In the genomic region with DNA sequence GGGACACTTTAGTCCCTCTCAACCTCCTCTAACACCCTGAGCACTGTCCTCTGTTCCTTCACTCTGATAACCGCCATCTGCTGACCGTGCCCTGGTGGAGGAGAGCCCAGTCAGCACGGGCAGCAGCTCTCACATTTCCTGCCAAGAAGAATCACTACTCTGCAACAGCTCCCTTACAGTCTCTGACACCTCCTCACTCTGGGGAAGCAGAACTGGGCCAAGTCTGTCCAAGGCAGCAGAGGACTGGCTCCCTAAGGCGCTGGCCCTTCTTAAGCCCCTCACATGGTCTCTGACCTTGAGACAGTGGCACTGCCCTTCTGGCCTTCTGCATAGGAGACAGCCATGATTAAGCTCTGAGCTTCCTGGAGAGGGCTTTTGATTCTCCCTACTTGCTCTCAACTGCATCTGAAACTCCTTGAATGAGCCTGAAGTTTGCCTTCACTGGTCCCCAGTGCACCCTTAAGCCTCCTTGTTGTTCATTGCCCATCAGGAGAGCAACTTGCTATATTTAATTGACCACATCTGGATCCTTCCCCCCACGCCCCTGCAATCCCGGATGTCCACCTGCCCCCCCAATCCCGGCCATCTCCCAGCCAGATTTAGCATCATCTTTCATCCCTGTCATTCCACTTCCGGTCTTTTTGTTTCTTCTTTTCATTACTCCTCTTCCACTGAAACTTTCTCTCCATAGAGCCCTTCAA, we compare ENCODE assay signal across 9 mouse cellular contexts.
DNase-seq lines count a peak whose midpoint lies in the region; ATAC-seq lines count a peak whose summit lies in the region.
"Had no signal": no experiment of that assay in that cellular context is flagged by ENCODE, and none has a peak within 500 bp of the region (broad histone marks: within the 10 kb centered on the region; RNA-seq: fewer than 3 reads in every experiment).

No protein-coding gene starts in this region.

- WGBS in hindbrain, embryonic 16.5 days: 55% methylated on average over 8 of the region's 8 CpGs
- 70% methylated on average over 8 of the region's 8 CpGs for WGBS in hindbrain, embryonic 13.5 days
- WGBS in heart, embryonic 10.5 days: 57% methylated on average over 8 of the region's 8 CpGs
- WGBS in lung, embryonic 15.5 days: 35% methylated on average over 8 of the region's 8 CpGs

- H3K4me1 ChIP-seq in hindbrain, embryonic 16.5 days (ENCODE audit: control insufficient read depth, insufficient read depth, low read depth, low read length): no peaks in the 10 kb centered on the region
- no peaks in the 10 kb centered on the region for H3K4me1 ChIP-seq in hindbrain, embryonic 13.5 days (replicated peaks)
- H3K4me1 ChIP-seq in heart, embryonic 10.5 days: peaks cover 9% of the 10 kb centered on the region
- peaks cover 10% of the 10 kb centered on the region; the same call in 1 of the 2 replicates for H3K4me1 ChIP-seq in lung, embryonic 15.5 days

- H3K4me3 ChIP-seq in hindbrain, embryonic 16.5 days (ENCODE audit: low read length): no peak overlapping the region
- H3K4me3 ChIP-seq in hindbrain, embryonic 13.5 days: no peak overlapping the region
- no peak overlapping the region for H3K4me3 ChIP-seq in heart, embryonic 10.5 days
- H3K4me3 ChIP-seq in lung, embryonic 15.5 days: no peak overlapping the region

- H3K9ac ChIP-seq in hindbrain, embryonic 16.5 days (ENCODE audit: low read depth, low read length): no peak overlapping the region
- no peak overlapping the region for H3K9ac ChIP-seq in hindbrain, embryonic 13.5 days
- no peak overlapping the region for H3K9ac ChIP-seq in lung, embryonic 15.5 days

- H3K27me3 ChIP-seq in hindbrain, embryonic 16.5 days (replicated peaks; ENCODE audit: control insufficient read depth, insufficient read depth, low read length): no peaks in the 10 kb centered on the region
- H3K27me3 ChIP-seq in hindbrain, embryonic 13.5 days: no peaks in the 10 kb centered on the region
- H3K27me3 ChIP-seq in heart, embryonic 10.5 days (ENCODE audit: insufficient read depth, poor library complexity, severe bottlenecking): no peaks in the 10 kb centered on the region
- H3K27me3 ChIP-seq in lung, embryonic 15.5 days: no peaks in the 10 kb centered on the region

- ATAC-seq in hindbrain, embryonic 16.5 days: peak; percentile 40; the same call in 1 of the 2 replicates
- no peak for ATAC-seq in hindbrain, embryonic 13.5 days (ENCODE audit: low FRiP score)
- ATAC-seq in cerebellum, adult (ENCODE audit: insufficient number of reproducible peaks, low FRiP score, low TSS enrichment): peak; percentile 82
- ATAC-seq in lung, embryonic 15.5 days (ENCODE audit: borderline replicate concordance, extremely low read depth, low FRiP score, low TSS enrichment): peak; percentile 89
- no peak for ATAC-seq in megakaryocyte-erythroid progenitor cell, adult 5-6 weeks (replicated peaks; ENCODE audit: low FRiP score, low TSS enrichment, poor library complexity, severe bottlenecking)

- H3K9me3 ChIP-seq in hindbrain, embryonic 16.5 days (ENCODE audit: control insufficient read depth, low read length): no peaks in the 10 kb centered on the region
- H3K9me3 ChIP-seq in hindbrain, embryonic 13.5 days: no peaks in the 10 kb centered on the region
- no peaks in the 10 kb centered on the region for H3K9me3 ChIP-seq in heart, embryonic 10.5 days
- no peaks in the 10 kb centered on the region for H3K9me3 ChIP-seq in lung, embryonic 15.5 days

- no peaks in the 10 kb centered on the region for H3K36me3 ChIP-seq in hindbrain, embryonic 16.5 days (ENCODE audit: control insufficient read depth, insufficient read depth, low read length)
- no peaks in the 10 kb centered on the region for H3K36me3 ChIP-seq in hindbrain, embryonic 13.5 days
- H3K36me3 ChIP-seq in heart, embryonic 10.5 days: no peaks in the 10 kb centered on the region
- H3K36me3 ChIP-seq in lung, embryonic 15.5 days: no peaks in the 10 kb centered on the region
- H3K36me3 ChIP-seq: G1E had no signal

- no peak overlapping the region for H3K4me2 ChIP-seq in hindbrain, embryonic 16.5 days (ENCODE audit: low read length)
- no peak overlapping the region for H3K4me2 ChIP-seq in hindbrain, embryonic 13.5 days
- no peak overlapping the region for H3K4me2 ChIP-seq in lung, embryonic 15.5 days

- no peak for DNase-seq in heart, embryonic 10.5 days (ENCODE audit: low spot score)
- no peak for DNase-seq in layer of hippocampus, adult 8-10 months (ENCODE audit: low spot score in 2 of 2)
- DNase-seq in thymus, postnatal 14 days: no peak

- H3K27ac ChIP-seq in hindbrain, embryonic 16.5 days (ENCODE audit: low read depth, low read length): no peak overlapping the region
- H3K27ac ChIP-seq in hindbrain, embryonic 13.5 days: no peak overlapping the region
- H3K27ac ChIP-seq in heart, embryonic 10.5 days: peak overlapping the region; percentile 7; the same call in 1 of the 2 replicates
- H3K27ac ChIP-seq in lung, embryonic 15.5 days: peak overlapping the region; percentile 58

Comparison
In these comparisons a context has a peak if more than half of its experiments do, and no peak if none do; other contexts are left out.
1. ATAC-seq: peak in hindbrain, embryonic 16.5 days (single experiment), cerebellum, adult (single experiment) and lung, embryonic 15.5 days (single experiment); none in hindbrain, embryonic 13.5 days (single experiment) and megakaryocyte-erythroid progenitor cell, adult 5-6 weeks (single experiment).
2. H3K27ac ChIP-seq: peak in heart, embryonic 10.5 days (single experiment) and lung, embryonic 15.5 days (single experiment); none in hindbrain, embryonic 16.5 days (single experiment) and hindbrain, embryonic 13.5 days (single experiment).